Mouse (Mus musculus): ENCODE data around the gene Cstf3. TPM values are rescaled to one million over a fixed set of nuclear protein-coding genes. Genes with fewer than 3 reads are reported as not detected.

Gene Cstf3
- polyA plus RNA-seq, 1 experiment = 9.9 TPM

DNA sequence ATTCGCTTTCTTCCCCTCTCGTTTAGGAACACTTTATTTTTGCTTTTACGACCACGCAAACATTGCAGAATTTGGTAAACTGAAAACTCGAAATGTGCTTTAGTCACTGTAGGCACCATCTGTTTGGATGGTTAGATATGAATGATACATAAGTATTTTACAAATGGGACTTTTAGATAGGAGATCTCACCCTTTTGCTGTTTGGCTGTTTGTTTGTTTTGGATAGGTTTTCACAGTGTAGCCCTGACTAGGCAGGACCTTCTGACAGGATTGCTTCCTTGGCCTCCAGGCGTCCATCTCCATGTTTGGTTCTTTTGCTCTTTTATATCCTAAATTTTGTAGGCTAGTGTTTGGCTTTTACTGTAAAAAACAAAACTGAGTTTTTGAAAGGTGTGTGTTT lies 818 bp downstream of the Cstf3 start:
- 0% methylated on average over 6 of the region's 6 CpGs for WGBS
- no peak for DNase-seq (ENCODE audit: low read depth, low spot score)

DNA sequence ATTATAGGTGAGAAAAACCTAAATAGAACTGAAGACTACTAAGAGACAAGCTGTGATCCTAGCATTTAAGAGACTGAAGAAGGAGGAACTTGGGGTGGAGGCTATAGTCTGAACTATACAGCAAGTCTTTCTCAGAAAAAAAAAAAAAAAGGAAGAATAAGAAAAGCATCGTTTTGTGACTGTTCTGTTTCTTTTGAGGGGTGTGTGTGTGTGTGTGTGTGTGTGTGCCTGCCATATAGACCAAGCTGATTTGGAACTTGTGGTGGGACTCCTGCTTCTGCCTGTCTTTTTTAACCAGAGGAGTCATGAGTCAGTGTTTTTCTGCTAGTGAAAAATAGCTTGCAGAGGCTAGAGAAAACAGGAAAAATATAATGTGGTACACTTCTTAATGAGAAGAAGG lies 4.7 kb downstream of the Cstf3 start:
- 16% methylated on average over 1 of the region's 1 CpGs for WGBS
- no peak for DNase-seq (ENCODE audit: low read depth, low spot score)

DNA sequence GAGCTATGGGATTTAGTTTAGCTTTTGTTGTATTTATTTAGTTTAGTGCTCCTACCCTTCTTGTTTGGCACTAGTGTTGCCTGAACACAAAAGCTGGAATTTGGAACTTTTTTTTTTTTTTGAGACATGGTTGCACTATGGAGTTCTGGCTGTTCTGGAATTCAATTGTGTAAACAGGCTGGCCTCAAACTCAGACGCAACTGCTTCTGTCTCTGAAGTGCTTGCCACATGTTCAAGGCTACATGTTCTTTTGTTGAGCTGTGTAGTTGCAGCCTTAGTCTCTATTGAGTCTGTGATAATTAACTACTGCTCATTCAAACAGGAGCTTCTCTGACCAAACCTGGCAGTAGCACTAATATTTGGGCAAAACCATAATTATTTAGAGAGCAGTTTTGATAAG lies 13.1 kb downstream of the Cstf3 start:
- DNase-seq (ENCODE audit: low read depth, low spot score) = no peak

DNA sequence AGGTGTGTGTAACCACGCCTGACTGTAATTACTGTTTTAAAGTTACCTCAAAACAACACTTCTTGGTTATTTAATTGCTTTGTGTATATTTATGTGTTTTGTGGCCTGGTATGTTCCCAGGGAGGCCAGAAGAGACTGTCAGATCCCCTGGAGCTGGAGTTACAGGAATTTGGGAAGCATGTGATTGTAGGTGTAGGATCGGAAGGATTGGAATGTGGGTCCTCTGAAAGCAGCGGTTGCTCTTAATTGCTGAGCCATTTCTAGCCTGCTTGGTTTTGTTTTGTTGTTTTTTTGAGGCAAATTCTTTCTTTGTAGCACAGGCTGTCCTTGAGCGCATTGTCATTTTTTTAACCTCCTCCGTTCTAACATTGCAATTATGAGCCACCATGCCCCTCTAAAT lies 14.4 kb downstream of the Cstf3 start:
- DNase-seq (ENCODE audit: low read depth, low spot score) = no peak
- 77% methylated on average over 5 of the region's 5 CpGs for WGBS

More for the DNA sequence above, 13.1 kb downstream of the Cstf3 start:
- WGBS = 56% methylated on average over 1 of the region's 1 CpGs

DNA sequence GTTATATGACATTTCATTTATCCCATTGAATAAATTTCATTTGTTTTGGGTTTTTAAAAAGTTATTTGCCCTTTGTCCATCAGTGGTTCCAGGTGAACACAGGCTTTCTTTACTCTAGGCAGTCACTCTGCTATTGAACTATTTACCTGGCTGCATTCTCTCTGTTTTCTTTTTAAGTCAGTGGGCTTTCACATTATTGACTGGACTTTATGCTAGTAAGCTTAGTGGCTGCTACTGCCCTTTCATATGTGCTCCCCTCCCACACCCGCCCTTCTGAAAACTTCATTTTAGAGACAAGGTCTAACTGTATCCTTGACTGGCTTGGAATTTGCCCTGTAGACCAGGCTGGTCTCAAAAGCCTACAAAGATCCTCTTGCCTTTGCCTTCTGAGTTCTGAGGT lies 15.2 kb downstream of the Cstf3 start:
- 81% methylated on average over 1 of the region's 1 CpGs for WGBS
- no peak for DNase-seq (ENCODE audit: low read depth, low spot score)

DNA sequence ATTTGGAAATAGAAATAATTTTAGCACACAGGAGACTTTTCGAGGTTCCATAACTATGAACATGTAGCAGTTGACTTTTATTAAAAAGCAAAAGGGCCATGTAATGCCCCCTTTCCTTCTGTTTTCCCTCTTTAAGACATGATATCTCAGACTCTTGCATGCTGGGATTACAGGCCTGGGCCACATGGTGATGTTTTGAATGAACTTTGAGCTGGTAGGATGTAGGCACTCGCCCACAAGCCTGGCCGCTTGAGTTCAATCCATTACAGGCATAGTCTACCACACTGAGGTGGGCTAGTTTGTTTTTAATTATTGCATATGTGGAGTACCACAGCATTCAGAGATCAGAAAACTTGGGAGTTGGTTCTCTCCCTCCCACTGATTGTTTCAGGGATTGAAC lies 24.5 kb downstream of the Cstf3 start:
- no peak for DNase-seq (ENCODE audit: low read depth, low spot score)
- WGBS = 89% methylated on average over 3 of the region's 3 CpGs

DNA sequence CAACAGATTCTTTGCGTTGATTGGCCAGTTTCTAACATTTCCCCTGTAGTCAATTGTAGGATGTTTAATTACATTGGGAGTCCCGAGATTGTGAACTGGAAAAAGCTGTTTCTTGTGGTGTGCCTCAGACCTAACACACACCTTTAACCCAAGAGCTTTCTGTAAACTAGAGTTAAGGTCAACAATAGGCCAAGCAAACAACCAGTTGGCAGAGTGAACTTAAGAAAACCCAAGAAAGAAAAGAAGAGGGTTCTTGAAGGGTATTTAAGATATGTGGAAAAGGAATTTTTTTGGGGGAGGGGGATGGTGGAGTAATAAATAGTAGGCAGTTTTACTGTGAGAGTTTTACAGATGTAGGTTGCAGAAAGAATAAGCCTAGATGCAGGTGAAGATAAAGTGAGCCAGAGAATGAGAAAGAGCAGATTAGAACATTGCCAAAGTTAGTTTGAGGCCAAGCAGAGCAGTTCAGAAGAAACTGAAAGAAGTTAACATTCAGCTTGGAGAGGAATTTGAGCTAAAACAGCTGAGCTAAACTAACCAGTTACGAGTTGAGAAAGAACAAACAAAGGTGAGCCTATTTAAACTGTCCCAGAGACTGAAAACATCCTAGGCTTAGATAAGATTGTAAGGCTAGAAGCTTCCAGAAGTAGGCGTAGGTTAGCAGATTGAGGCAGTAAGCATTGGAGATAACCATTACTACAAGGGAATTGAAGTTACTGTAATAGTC lies 25.8 kb downstream of the Cstf3 start:
- WGBS = 51% methylated on average over 4 of the region's 4 CpGs
- DNase-seq (ENCODE audit: low read depth, low spot score) = no peak

DNA sequence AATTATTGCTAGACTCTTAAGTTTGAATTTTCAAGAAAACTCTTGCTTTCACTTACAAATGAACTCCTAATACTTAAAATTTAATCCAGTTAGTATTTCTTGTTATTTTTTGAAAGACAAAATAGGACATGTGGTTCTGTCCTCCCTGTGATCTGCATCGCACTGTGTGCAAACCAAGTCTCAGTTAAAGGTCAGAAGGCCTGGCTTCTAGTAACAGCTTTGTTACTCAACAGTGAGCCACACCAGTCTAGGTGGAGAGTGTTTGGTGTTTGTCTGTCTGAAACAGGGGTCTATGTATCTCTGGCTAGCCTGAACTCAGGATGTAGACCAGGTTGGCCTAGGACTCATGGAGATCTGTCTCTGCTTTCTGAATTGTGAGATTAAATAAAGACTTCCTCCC lies 68.3 kb downstream of the Cstf3 start:
- no peak for DNase-seq (ENCODE audit: low read depth, low spot score)
- WGBS = 90% methylated on average over 1 of the region's 1 CpGs

DNA sequence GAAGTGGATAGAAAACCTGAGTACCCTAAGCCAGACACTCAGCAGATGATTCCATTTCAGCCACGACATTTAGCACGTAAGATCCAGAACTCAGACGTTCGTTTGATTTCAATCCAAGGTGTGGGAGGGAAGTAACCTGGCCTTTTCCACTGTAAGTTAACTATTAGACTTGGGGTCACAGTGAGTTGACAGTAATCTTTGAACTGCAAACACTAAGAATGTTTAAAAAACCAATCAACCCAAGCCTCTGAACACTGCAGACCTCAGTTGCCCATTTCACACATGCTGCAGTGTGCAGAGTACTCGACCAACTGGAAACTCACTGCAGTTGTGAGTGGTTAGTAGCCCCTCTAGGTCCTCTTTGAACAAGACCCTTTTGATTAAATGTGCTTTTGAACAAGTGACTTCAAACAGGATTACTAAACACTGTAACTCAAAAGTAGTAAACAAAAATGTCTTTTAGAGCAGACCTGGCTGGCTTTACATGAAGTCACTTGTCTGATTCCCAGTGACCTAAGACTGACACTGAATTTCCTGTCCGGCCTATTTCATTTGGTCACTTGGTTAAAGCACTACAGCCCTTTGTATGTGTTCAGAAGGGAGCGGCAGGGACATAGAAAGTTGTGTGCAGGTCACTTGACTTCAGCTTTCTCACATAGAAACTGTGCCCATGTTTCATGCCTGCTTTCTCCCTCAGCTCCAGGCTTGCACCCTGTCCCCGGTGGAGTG lies 73.2 kb downstream of the Cstf3 start:
- WGBS = 57% methylated on average over 8 of the region's 8 CpGs
- no peak for DNase-seq (ENCODE audit: low read depth, low spot score)

DNA sequence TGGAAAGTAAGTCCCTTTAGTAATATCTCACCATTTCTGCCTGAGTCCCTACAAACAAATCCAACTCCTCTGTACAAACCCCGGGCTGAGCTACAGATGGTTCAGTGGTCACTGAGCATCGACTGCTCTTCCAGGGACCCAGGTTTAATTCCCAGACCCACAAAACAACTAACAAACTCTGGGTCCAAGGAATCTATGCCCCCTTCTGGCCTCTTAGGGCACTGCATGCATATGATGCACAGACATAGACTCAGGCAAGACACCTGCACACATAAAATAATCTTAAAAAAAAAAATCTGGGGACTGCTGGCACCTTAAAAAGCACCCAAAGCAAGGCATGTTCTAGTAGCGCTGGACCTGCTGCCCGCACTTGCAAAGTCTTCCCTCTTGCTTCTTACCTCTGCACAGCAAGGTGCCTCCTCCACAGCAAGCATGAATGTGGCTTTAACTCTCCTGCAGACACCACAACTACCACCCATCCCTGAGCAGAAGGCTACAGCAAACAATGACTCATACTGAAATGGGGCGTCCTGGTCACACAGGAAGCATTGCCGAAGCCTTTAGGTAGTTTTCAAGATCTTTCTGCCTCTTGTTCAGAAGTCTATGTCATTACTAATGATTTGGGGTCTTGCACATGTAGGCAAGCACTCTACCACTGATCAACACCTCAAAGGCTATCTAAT lies 78.9 kb downstream of the Cstf3 start:
- DNase-seq (ENCODE audit: low read depth, low spot score) = no peak
- 67% methylated on average over 6 of the region's 6 CpGs for WGBS

DNA sequence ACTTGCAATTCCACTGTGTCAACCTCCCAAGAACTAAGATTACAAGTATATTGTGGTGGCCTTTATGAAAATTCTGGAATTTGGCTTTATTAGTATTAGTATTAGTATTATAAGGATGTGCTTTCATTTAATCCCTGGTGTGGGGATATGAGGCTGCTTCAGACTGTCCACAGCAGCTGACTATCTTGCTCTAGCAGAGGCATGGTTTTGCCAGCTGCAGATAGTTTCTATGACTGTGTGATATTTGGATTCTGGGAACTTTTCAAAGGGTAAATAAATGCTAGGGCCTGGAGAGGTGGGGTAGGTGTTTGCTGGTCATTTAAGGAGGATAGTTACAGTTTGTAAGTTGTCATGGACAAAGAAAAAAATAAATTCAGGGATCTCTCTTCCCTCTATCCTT lies 81.4 kb downstream of the Cstf3 start:
- no peak for DNase-seq (ENCODE audit: low read depth, low spot score)

DNA sequence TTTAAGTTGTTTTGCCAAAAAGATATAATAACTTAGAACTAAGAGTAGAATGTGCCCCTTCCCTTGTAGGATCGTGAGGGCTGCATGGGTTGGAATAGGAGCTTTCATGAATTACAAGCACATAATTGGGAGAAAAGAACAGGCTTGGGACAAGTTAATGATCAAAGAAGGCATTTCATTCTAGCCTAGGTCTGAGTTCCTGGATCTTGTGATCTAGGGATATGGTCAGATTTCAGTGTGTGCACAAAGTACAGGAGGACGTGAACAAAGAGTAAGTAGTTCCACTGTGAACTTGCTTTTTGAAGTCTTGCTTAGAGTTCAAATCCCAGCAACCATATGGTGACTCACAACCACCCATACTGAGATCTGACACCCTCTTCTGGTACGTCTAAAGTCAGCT lies 87.0 kb downstream of the Cstf3 start:
- 70% methylated on average over 3 of the region's 3 CpGs for WGBS

DNA sequence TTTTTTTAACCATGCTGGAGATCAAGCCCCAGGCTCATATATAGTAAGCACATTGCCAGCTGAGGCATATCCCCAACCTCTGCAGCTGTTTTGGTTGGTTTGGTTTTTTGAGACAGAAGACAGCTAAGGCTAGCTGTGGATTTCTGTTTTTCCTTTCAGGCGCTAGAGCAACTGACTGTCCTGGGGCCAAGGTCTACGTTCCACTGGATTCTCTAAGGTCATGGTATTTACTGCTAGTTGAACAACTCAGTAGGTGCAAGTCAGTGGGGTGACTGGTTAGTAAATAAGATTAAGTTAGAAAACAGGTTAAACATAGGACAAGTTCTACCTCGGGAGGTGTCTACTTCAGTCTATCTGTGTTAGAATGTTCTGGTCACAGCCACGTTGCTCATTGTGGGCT lies 94.4 kb downstream of the Cstf3 start:
- WGBS = 89% methylated on average over 4 of the region's 4 CpGs
- DNase-seq (ENCODE audit: low read depth, low spot score) = no peak

More for the DNA sequence above, 87.0 kb downstream of the Cstf3 start:
- DNase-seq (ENCODE audit: low read depth, low spot score) = no peak

DNA sequence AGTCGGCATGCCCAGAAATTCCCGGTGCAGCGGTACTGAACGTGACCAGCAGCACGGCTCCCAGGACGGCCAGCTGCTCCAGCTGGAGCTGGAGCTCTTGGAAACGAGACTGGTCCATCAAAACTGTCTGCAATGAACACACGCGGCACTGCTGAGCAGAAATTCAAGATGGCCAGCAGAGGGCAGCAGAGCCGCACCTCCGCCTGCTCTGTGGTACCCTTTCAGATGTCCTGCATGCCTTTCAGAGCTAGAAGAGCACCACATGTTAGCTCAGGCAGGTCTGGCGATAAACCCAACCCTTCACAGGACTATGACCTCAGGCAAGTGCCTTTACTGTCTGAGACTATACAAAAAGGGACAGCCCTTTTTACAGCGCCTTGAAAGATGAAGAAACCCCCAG lies 95.1 kb downstream of the Cstf3 start:
- peak; percentile 21 for DNase-seq (ENCODE audit: low read depth, low spot score)
- WGBS = 8% methylated on average over 13 of the region's 13 CpGs

DNA sequence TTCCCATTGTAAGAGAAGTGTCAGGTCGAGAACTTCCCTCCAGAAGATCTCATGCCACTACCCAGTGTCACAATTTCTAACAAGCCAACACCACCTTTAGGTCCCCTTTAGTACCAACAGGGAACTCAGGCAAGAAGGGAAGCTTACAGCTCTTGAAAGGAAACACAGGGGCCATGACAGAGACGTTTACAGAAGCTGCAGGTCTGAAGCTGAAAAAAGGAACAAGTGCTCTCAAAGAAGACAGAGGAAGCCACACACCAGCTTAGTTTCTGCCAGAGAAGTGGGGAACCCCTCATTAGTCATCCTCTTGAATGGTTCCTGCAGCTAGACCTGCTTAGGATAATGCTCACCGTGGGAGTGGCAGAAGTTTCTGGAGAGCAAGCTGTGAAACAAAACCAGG lies 96.9 kb downstream of the Cstf3 start:
- 68% methylated on average over 3 of the region's 3 CpGs for WGBS
- no peak for DNase-seq (ENCODE audit: low read depth, low spot score)

DNA sequence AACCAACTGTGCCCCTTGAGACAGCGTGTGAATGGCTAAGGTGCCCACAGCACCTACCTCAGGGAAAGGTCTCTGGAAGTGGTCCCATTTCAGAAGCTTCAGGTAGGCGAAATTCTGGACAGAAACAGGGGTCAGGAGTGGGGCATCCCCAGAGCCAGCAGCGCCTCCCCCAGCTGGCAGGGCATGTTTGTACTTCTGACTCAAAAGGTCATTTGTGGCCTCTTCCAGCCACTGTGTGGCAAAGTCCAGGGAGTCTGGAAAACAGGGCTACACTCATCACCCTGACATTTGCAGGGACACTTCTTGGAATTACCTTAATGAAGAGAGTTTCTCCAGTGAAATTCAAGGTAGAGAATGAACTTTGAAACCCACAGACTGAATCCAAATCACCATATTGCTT lies 98.0 kb downstream of the Cstf3 start:
- WGBS = 72% methylated on average over 3 of the region's 3 CpGs
- DNase-seq (ENCODE audit: low read depth, low spot score) = no peak

DNA sequence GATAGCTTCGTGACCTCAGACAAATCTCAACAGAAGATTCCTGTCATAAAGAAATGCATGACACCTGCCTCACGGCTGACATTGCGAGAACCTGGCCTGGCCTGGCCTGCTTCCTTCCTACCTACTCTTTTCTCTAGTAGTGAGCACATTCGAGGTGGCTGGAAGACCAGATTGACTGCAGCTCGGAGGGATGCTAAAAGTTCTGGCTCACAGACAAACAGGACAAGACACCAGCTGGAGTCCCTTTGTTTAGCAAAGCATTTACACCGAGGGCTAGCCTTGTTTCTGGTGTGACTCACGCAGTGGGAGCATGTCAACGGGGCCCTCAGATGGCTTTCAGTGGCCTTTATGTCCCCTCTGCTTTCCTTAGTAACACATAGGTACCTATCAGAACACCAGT lies 98.4 kb downstream of the Cstf3 start:
- 61% methylated on average over 8 of the region's 8 CpGs for WGBS
- DNase-seq (ENCODE audit: low read depth, low spot score) = no peak

DNA sequence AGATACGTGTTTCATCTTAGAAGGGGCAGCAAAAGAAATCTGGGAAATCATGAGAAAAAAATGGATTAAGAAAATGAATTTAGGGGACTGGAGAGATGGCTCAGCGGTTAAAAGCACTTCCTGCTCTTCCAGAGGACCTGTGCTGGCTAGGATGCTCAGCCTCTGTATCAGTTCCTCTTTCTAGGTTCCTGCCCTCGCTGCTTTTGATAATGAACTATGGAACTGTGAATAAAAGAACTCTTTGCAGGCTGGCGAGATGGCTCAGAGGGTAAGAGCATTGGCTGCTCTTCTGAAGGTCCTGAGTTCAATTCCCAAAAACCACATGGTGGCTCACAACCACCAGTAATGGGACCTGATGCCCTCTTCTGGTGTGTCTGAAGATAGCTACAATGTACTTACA lies 100.4 kb downstream of the Cstf3 start:
- DNase-seq (ENCODE audit: low read depth, low spot score) = no peak
- WGBS = 83% methylated on average over 4 of the region's 4 CpGs

DNA sequence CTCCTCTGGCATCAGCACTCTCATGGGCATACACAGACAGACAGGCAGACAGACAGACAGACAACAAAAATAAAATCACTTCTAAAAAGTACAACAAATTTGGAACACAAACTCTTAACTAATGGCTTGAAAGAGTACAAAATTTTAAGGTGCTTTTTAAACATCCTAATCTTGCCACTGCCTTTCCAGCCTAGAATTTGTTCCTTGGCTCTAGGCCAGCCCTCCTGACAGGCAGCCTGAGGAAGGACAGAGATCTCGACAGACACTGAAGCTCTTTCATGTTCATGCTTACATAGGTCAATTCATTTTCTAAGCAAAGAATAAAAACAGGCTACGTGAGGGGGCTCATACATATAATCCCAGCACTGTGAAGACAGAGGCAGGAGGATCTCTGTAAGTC lies 102.2 kb downstream of the Cstf3 start:
- no peak for DNase-seq (ENCODE audit: low read depth, low spot score)
- WGBS = 48% methylated on average over 2 of the region's 2 CpGs

DNA sequence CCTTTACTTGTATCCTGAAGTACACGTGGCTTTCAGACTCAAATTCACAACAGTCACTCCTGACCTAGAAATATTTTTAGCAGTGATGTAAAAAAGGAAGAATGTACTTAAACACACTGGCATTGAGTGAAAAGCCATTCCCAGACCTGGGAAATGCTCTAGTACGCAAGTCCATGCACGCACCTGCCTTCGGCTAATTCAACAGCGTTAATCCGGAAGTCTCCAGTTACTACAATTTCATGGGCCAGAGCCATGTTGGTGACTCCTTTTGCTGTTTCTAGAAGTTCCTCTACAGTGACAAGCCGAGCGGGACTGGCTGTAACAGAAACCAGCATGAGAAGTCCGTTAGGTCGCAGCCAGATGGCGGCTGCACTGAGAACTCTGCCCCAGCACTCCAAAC lies 109.3 kb downstream of the Cstf3 start:
- DNase-seq (ENCODE audit: low read depth, low spot score) = no peak
- 77% methylated on average over 11 of the region's 11 CpGs for WGBS

DNA sequence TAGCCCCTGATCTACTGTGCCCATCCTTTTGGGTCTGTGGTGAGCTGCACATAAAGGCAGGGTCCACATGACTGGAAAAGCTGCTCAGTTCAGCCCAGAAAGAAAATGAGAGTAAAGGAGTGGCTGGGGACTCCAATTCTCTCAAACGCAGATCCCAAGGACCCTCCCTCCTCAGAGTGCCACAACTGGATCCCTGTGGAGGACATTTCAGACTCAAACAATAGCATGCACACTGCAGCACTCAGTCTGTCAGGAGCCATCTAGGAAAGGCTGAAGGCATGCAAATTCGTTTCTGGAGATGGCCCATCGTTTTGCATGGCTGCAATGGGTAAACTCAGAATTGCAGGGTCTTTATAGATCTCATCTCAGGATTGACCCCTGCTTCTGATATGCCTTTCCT lies 112.8 kb downstream of the Cstf3 start:
- WGBS = 81% methylated on average over 3 of the region's 3 CpGs
- DNase-seq (ENCODE audit: low read depth, low spot score) = no peak

All from large intestine, adult 2 months (tissue).